Mouse (Mus musculus) spleen, adult 18-20 months (tissue): ENCODE measurements around the gene Hist1h2ao.
A peak's percentile ranks its signal among the peaks of the same experiment; 100 is the strongest.
"Not testable (repeated sequence)": the region's sequence is repeated elsewhere in the genome, so short reads cannot be mapped to it uniquely, and the experiment has no call there.

ENCODE experiments used
- DNase-seq, 2 experiments: peaks; one replicate each; pipeline ENCODE4 v3.0.0; 2022; ENCODE audit warnings: mixed read lengths in 2 of 2

Gene Hist1h2ao

GRCm38 (mm10) chr13:21810073-21810472, at the start of gene Hist1h2ao, which contains the start of gene Hist1h2bq:
TSS of gene Hist1h2ao (plus strand) at chr13:21810465.
TSS of gene Hist1h2bq (minus strand) at chr13:21810197.
- not testable (repeated sequence) for DNase-seq

DNA sequence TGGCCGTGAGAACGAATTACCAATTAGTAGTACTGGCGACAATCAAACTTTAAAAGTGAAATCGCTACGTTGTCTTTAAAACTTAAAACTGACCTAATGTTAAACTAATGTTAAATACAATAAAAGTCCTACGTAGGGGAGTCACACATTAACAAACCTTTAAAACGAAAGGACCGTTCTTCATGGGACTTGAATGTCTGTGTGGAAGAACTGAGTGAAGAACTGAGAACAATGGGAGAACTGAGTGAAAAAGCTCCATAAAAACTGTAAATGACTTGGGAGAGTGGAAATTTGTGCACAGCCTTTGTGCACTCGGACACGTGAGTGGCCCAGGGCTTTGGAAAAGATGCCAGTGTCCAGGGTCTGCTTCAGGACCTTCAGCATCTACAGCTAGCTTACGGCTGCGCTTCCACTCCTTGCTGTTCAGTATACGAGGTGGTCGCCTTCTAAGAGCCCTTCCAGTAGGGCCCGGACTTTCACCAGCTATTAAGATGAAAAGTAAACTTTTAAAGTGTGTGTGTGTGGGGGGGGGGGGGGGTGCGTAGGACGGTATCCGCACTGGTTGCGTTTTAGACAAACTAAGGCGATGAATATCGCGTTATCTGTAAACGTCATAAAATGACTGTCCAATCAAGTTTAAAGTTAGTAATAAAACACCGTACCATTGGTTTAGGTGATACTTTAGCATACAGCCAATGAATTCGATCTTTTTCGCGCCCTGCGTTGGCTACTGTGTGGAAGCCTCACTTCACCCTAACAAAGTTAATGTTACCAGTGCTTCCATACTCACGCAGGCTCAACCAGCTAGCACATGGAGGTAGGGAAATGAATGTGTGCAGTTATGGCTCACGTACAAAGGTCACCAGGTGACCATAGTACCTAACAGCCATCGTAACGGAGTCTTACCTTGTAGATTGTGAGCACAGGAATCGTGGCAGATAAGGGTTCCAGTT, 31.2 kb upstream of the Hist1h2ao start:
- DNase-seq = peak; percentile 43 to 48

DNA sequence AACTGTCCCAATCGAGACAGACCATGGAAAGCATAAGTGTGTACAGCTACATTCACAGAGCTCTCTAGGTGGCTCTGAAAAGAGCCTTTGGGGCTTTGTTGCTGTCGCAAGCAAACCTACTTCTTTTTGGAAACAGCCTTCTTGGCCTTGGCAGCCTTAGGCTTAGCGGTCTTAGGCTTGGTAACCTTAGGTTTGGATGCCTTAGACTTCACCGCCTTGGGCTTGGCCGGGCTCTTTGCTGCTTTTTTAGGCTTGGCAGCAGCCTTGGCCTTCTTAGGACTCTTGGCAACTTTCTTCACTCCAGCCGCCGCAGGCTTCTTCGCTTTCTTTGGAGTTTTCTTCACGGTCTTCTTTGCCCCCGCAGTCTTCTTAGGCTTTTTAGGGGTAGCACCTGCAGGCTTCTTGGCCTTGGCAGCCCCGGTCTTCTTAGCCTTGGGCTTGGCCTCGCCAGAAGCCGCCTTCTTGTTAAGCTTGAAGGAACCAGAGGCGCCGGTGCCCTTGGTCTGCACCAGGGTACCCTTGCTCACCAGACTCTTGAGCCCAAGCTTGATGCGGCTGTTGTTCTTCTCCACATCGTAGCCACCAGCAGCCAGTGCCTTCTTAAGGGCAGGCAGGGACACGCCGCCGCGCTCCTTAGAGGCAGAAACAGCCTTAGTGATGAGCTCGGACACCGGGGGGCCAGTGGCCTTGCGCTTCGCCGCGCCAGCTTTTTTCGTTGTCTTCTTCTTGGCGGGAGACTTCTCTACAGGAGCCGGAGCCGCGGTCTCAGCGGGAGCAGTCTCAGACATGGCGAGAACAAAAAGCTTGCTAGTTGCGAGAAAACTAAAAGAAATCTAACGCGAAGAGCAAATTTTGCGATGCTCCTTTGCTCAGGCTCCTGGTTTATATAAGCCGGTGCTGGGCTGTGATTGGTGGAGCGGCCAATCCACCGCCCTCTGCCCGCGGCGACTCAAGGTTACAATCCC, 30.2 kb upstream of the Hist1h2ao start, which contains the start of gene Hist1h1b:
TSS of gene Hist1h1b (minus strand) at position 859 of the 965 bp plus-strand sequence.
- DNase-seq = peak; percentile 37 to 42

GRCm38 (mm10) chr13:21781021-21781555, 29.2 kb upstream of the Hist1h2ao start:
- DNase-seq = no peak

GRCm38 (mm10) chr13:21781639-21782038, 28.6 kb upstream of the Hist1h2ao start:
- no peak for DNase-seq

GRCm38 (mm10) chr13:21782361-21783254, 27.7 kb upstream of the Hist1h2ao start:
- DNase-seq = peak; percentile 17 to 22

- peak; percentile 24 to 38 for DNase-seq
Observed at GRCm38 (mm10) chr13:21783255-21783617, 27.0 kb upstream of the Hist1h2ao start, which contains the start of gene Hist1h3i. TSS of gene Hist1h3i (minus strand) at chr13:21783370.

- no peak for DNase-seq
Observed at GRCm38 (mm10) chr13:21783734-21784161, 26.5 kb upstream of the Hist1h2ao start.

DNA sequence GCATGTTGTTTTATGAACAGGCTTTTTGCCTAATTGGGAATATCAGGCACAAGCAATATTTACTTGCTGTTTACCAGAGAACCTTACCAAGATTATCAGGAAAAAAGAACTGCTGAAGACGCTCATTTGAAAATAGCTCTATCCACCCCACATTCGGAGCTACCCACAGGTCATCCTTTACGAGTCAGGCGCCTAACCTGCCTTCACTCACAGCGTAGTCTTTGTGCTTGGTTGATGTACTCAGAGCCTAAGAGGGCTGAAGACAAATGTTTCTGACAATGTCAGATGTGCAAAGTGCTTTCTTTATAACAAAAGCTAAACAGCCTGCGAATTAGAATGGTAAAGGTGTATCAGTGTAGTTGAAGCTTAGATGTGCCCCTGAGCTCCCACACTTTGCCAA, 26.0 kb upstream of the Hist1h2ao start:
- DNase-seq = no peak

- DNase-seq = no peak
Observed at GRCm38 (mm10) chr13:21786189-21786898, 23.9 kb upstream of the Hist1h2ao start.

GRCm38 (mm10) chr13:21786899-21787629, 23.2 kb upstream of the Hist1h2ao start, which contains the start of the genes Hist1h2an and Hist1h2bp:
TSS of gene Hist1h2an (minus strand) at chr13:21787218.
TSS of gene Hist1h2bp (plus strand) at chr13:21787461.
- peak; percentile 64 to 65 for DNase-seq

GRCm38 (mm10) chr13:21787760-21788593, 22.3 kb upstream of the Hist1h2ao start:
- DNase-seq = no peak

GRCm38 (mm10) chr13:21789925-21790324, 20.3 kb upstream of the Hist1h2ao start:
- DNase-seq = no peak

GRCm38 (mm10) chr13:21790601-21791283, 19.5 kb upstream of the Hist1h2ao start:
- no peak for DNase-seq

DNA sequence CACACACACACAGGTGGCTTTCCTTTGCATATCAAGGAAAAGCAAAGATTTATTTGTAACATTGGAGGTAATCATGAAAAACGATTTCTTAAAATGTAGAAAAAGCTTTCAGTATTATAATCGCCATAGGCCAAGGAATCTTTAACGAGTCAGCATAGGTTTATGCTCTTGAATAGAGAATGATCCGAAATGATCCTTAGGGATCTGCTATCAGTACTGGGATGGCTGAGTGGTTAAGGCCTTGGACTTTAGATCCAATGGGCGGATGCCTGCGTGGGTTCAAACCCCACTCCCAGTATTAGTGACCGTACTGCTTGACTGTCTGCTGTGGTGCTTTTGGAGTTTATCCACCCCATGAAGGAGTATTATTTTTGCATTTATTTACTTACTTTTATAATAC, 14.7 kb upstream of the Hist1h2ao start:
- DNase-seq = no peak

GRCm38 (mm10) chr13:21797163-21797562, 13.1 kb upstream of the Hist1h2ao start:
- DNase-seq = not testable (repeated sequence)

DNA sequence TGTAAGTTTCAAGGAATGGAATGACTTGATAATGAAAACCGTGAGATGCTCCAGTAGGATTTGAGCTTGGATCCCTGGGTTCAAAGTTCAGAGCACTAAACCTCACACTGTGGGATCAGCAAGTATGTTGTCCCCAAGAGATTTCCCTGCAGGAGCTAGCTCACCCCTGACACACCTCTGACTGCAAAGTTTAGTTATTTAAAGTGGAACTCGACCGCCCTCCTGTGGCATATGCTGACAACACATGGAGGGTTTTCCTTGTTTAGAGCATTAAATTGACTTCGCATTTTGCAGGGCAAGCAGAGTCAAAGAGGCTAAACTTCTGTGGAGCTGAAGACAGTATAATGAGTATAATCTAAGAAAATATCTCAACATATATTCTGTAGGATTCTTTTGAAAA, 7.2 kb upstream of the Hist1h2ao start:
- DNase-seq = not testable (repeated sequence)

DNA sequence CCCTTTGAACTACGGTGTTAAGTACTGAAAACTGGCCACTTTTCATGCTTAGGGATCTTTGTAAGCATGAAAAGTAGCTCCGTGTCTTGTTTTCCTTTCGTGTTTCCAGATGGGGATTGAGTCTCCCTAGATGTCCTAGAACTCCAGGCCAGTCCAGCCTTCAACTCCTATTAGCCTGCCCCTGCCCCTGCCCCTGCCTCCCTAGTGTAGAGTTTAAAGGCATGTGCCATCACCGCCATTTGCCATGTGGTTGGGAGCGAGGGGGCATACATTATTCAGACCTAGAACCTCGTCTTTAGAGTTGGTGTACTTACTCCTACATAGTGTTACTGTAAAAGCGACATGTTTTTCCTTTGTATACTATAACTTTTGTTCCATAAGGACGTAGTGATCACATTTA, 809 bp downstream of the Hist1h2ao start:
- not testable (repeated sequence) for DNase-seq
